33 mouse cellular contexts compared by ENCODE assay signal in the genomic region with DNA sequence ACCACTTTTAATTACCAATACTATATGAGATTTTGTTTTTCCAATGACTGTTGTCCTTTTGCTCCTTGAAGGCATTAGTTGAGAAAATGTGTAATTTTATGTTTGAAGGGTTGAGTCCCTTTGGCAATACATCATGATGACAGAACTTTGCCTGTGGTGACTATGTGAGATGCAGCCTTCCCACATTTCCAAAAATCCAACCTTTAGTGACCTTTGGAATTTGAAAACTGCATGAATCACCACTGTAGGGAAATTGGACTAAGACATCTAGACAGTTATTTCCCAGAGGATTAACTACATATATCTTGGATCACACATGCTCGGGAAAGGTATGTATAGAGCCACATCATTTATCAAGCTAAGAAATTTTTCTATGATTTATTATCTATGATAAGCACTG.
"Had no signal": no experiment of that assay in that cellular context is flagged by ENCODE, and none has a peak within 500 bp of the region (broad histone marks: within the 10 kb centered on the region; RNA-seq: fewer than 3 reads in every experiment).

No protein-coding gene starts in this region.

- H3K36me3 ChIP-seq: heart, embryonic 10.5 days; heart, embryonic 12.5 days; heart, embryonic 13.5 days; heart, embryonic 15.5 days; hindbrain, embryonic 10.5 days; hindbrain, embryonic 12.5 days; hindbrain, embryonic 13.5 days; hindbrain, embryonic 15.5 days; intestine, embryonic 15.5 days; kidney, embryonic 15.5 days had no signal

- H3K4me1 ChIP-seq: heart, embryonic 10.5 days; heart, embryonic 12.5 days; heart, embryonic 13.5 days; heart, embryonic 15.5 days; hindbrain, embryonic 10.5 days; hindbrain, embryonic 12.5 days; hindbrain, embryonic 13.5 days; hindbrain, embryonic 15.5 days; intestine, embryonic 15.5 days; kidney, embryonic 15.5 days had no signal

- H3K27me3 ChIP-seq: heart, embryonic 12.5 days; heart, embryonic 13.5 days; heart, embryonic 15.5 days; hindbrain, embryonic 12.5 days; hindbrain, embryonic 13.5 days; hindbrain, embryonic 15.5 days; intestine, embryonic 15.5 days; kidney, embryonic 15.5 days had no signal

- DNase-seq: heart, postnatal 10 days; heart, postnatal 14 days; heart, postnatal 36 days; heart, postnatal 4 days; kidney, adult 11 months; kidney, adult 18-20 months; kidney, adult 8-10 months; kidney, adult 9 months; kidney, postnatal 10 days; kidney, postnatal 14 days; kidney, postnatal 25 days; kidney, postnatal 36 days; kidney, postnatal 4 days; layer of hippocampus, adult 9-11 months; layer of hippocampus, postnatal 36 days had no signal

- H3K27ac ChIP-seq: heart, embryonic 10.5 days; heart, embryonic 13.5 days; heart, embryonic 15.5 days; hindbrain, embryonic 10.5 days; hindbrain, embryonic 12.5 days; hindbrain, embryonic 13.5 days; hindbrain, embryonic 14.5 days; hindbrain, embryonic 15.5 days; hindbrain, postnatal 0 days; intestine, embryonic 15.5 days; kidney, embryonic 15.5 days; kidney, postnatal 0 days; left cerebral cortex, adult 2 months had no signal

- H3K4me3 ChIP-seq: heart, embryonic 10.5 days; heart, embryonic 12.5 days; heart, embryonic 13.5 days; heart, embryonic 15.5 days; hindbrain, embryonic 10.5 days; hindbrain, embryonic 12.5 days; hindbrain, embryonic 13.5 days; hindbrain, embryonic 15.5 days; intestine, embryonic 15.5 days; kidney, embryonic 15.5 days; left cerebral cortex, adult 2 months had no signal

- ATAC-seq: hindbrain, embryonic 16.5 days; hindbrain, postnatal 0 days; inflammation-experienced regulatory T-cells, adult 6 months; intestine, embryonic 15.5 days; intestine, embryonic 16.5 days; intestine, postnatal 0 days had no signal
